Mouse (Mus musculus) urinary bladder, postnatal 10 days (tissue): ENCODE results near the gene Homer3.

ENCODE experiments used
- DNase-seq: peaks from one replicate; pipeline ENCODE4 v3.0.0; 2022; ENCODE audit warnings: low spot score

Homer3 gene

GRCm38 (mm10) chr8:70282603-70283135 lies at the start of gene Homer3:
Gene Homer3 (plus strand): TSS chr8:70282827.
- DNase-seq, result peak; percentile 50

DNA sequence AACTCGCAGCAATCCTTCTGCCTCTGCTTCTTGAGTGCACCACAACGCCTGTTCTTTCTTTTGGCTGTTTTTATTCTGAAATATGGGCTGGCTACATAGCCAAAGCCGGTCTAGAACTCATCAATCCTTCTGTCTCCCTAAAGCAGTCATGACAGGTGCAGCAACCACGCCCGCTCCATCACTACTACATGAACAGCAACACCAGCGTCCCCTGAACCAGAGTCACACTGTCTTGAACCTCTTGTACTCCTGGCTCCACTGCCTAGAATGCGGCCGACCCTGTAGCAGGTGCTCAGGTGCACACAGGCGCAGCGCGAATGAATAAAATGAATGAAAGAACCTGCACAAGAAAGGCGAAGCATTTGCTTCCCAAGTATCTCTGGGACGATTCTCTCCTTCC lies 49.0 kb upstream of the Homer3 start:
- DNase-seq, result no peak

- peak; percentile 69 for DNase-seq
Observed at GRCm38 (mm10) chr8:70234080-70234780, 48.4 kb upstream of the Homer3 start, which contains the start of the genes Sugp2 and Armc6. Gene Sugp2 (plus strand): TSS chr8:70234226. Gene Armc6 (minus strand): TSS chr8:70234466.

GRCm38 (mm10) chr8:70234781-70235128 lies 47.9 kb upstream of the Homer3 start:
- no peak for DNase-seq

DNA sequence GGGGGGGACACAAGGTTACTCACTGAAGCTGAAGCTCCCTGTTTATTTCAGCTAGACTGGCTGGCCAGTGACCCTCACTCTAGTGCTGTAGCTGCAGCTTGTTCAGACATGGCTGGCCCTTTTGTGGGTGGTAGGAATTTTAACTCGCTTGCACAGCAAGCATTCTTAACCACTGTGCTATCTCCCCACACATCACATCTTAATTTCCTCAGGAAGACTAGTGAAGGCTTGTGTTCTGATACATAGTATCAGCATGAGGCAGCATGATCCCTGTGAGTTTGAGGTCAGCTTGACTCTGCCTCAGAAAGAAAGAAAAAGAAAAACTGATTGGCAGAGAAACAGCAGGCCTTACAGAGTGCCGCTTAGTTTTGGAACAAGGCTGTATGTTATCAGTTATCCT lies 44.8 kb upstream of the Homer3 start:
- DNase-seq, result no peak

GRCm38 (mm10) chr8:70240642-70241041 lies 42.0 kb upstream of the Homer3 start:
- DNase-seq, result no peak

- DNase-seq, result no peak
Observed at GRCm38 (mm10) chr8:70246622-70247021, 36.0 kb upstream of the Homer3 start.

DNA sequence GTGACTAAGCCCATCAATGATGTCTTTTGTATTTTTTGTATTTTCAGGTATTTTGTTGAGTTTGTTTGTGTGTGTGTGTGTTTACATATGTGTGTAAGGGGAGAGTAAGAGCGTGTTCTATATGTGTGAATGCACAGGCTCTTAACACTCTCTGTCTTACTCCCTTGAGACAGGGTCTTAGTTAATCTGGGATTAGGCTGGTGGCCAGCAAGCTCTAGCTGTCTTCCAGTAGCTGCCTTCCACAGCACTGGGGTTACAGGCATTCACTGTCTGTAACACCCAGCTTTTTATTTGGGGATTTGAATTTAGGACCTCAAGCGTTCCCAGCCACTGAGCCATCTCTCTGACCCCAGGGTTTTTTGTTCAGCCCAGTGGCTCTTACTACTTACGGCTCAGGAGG lies 34.8 kb upstream of the Homer3 start:
- DNase-seq, result no peak

DNA sequence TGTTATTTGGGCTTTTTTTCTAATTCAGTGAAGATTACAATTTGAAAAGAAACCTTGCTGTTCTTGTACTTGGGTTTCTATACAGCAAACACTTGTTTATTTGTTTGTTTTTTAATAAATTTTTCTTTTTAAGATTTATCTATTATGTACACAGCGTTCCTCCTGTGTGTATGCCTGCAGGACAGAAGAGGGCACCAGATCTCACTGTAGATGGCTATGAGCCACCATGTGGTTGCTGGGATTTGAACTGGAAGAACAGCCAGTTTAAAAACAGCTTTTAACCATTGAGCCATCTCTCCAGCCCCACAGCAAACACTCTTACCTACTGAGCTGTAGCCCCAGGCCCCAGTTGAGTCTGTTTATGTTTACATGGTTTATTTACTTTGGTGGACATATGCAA lies 28.0 kb upstream of the Homer3 start:
- DNase-seq, result no peak

DNA sequence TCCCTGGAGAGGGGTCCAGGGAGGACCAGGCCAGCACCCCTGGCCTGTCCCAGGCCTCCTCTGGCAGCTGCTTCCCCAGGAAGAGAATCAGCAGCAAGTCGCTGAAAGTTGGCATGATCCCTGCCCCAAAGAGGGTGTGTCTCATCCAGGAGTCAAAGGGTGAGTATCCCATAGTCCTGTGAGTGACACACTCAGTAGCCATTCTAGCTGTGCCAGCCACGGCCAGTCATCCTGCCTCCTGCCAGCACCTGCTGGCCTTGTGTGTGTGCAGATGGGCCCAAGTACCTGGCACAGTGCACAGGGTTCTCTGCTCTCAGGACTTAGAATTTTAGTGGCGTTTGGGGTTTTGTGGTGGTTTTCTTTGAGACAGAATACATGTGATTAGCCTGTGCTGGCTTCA lies 25.2 kb upstream of the Homer3 start:
- no peak for DNase-seq

DNA sequence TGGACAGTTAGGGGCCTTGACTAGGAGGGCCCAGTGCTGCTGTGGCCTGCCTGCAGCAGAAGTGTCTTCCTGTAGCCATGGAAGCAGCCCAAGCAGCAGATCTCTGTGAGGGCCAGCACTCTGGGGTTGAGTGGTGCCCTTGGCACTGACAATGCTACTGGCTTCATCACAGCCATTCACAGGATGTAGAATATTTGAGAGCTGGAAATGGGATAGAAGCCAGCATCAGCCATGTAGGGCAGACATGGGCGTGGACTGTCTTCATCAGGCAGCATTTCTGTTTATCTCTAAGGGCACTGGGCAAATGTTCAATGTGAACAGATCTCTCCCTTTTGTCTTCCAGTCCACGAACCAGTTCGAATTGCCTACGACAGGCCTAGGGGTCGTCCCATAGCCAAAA lies 24.0 kb upstream of the Homer3 start:
- DNase-seq, result no peak

DNA sequence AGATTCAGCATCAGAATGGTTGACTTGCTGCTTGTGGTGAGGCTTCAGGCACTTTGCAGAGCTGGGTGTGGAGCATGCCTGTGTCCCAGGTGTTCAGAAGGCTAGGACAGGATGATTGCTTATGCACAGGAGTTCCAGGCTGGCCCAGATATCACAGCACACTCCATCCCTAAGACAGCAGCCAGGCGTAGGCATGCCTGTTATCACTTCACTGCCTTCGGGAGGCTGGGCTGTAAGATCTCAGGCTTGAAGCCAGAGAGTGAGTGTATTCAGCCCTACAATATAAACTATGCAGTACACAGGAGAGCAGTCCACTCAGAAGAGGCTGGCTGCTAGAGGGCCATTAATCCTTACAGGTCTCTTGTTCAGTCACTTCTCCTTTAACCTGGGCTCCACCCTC lies 23.6 kb upstream of the Homer3 start:
- no peak for DNase-seq

DNA sequence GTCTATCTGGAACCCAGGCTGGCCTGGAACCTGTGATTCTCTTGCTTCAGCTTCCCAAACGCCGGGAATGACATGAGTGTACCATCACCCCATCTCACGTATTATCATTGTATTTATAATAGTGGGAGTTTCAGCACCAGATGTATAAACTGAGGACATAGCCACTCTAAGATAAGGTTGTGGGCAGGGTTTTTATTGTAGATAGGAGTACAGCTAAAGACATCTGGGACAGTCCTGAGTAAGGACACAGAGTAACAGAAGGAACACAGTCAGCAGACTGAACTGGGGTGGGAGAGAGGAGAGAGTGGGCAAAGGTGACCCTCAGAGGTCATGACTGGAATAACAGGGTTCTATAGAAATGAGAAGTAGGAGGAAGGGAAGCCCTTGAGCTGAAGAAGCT lies 15.0 kb upstream of the Homer3 start:
- DNase-seq, result no peak

DNA sequence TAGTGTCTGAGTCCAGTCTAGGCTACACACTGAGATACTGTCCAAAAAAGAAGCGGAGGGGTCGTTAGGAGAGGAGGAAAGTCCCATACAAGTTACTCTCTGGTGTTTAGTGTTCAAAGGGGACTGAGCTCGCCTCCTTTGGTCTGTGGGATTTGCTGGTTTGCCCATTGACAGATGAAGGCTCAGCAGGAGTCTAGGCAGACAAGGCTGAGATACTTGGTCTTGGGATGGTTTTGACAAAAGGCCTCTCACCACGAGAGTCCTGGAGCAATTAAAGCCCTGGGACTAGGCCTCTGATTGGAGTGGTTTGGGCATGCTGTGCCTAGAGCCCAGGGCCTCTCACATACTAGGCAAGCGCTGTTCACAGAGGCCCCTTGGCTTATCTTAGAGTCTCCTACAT lies 14.3 kb upstream of the Homer3 start:
- DNase-seq, result no peak

- DNase-seq, result no peak
Observed at GRCm38 (mm10) chr8:70268799-70269565, 13.6 kb upstream of the Homer3 start.

DNA sequence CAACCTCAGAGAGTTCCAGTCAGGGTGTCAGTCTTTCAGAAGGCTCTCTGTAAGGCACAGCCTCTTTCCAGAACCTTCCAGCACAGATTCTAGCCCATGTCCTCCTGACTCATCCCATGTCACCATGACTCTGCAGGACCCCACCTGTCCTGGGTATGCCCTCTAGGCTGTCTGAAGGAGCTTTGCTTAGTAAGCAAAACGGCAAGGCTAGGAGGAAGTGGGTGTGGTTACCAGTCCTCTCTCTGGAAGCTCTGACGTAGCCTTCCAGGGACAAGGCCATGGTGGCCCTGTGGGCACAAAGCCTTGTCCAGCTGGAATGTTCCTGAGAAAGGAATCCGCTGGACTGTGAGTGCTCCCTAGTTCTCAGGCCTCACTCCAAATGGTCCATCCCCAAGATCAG lies 9.7 kb upstream of the Homer3 start:
- no peak for DNase-seq

DNA sequence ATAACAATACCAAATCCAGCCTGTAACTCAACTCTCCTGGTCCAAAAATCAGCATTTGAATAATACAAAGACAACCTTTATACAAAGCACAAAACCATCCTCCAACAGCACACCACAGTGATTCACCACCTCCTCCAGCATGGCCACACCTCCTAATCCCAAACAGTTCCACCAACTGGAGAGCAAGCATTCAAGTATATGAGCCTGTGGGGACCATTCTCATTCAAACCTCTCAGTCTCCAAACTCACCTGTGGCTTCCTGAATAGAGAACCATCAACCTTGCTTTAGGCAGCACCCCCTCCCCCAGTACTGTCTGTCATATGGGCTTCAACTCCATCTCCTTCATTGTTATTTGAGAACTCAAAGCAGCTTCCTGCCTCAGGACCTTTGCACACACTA lies 8.3 kb upstream of the Homer3 start:
- DNase-seq, result no peak

DNA sequence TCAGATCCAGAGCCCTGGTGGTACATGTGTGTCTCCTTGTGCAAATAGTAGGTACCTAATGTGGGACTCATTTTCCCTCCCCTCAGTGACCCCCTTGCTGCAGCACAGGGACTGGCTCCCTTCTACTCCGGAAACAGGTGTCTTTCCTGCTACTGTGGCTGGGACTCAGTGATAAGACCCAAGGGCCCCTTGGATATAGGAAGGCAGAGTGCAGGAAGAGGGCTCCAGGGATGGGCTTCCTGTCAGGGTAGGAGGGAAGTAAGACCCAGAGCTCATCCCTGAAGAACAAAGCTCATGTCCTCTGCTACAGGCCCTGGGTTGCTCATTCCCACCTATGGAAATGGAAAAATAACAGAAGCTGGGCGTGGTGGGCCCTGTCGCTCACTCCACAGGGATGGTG lies 6.2 kb upstream of the Homer3 start:
- DNase-seq, result no peak

GRCm38 (mm10) chr8:70278175-70278574 lies 4.5 kb upstream of the Homer3 start:
- no peak for DNase-seq

DNA sequence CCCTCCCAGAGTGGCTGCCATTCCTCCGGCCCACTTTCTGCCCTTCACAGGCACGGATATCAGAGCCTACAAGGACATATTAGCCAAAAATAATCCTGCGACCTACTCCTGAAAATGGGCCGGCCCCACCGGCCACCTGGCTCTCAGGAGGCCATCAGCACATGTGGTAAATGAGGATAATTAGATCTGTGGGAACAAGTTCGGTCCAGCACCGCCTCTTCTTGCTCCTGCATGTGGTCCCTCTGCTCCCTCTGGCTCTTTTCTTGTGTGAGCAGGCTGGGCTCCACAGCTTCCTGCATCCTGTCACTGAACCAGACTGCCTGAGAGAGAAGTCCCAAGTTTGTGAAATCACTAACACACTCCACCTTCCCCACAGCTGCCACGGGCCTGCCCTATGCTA lies 3.4 kb upstream of the Homer3 start:
- no peak for DNase-seq

- DNase-seq, result no peak
Observed at GRCm38 (mm10) chr8:70281001-70281400, 1.6 kb upstream of the Homer3 start.

- no peak for DNase-seq
Observed at GRCm38 (mm10) chr8:70283136-70284077, 780 bp downstream of the Homer3 start.
